Mouse (Mus musculus) heart, embryonic 11.5 days (tissue): ENCODE results near the gene Nwd2. TPM values are rescaled to one million over a fixed set of nuclear protein-coding genes. Genes with fewer than 3 reads are reported as not detected.

Experiments used
- ATAC-seq: fragments of 200-750 bp; cut with Nextera tagmentation; replicated peaks from 2 replicates; pipeline ENCODE4 v1.8.0; 2017; ENCODE audit warnings: moderate library complexity; ENCODE audit not compliant: insufficient number of reproducible peaks, low FRiP score, low TSS enrichment
- H3K27ac ChIP-seq: fragments of 300-500 bp; sonication (generic); 2 replicates; pipeline ENCODE4 v1.5.1; 2014; ENCODE audit warnings: mild to moderate bottlenecking, low read depth, low read length
- H3K27me3 ChIP-seq: fragments of 300-500 bp; sonication (generic); 2 replicates; pipeline ENCODE4 v1.6.1; 2014; ENCODE audit warnings: mild to moderate bottlenecking, low read length, mixed read lengths; ENCODE audit not compliant: control insufficient read depth, insufficient read depth
- H3K36me3 ChIP-seq: fragments of 300-500 bp; sonication (generic); 2 replicates; pipeline ENCODE4 v1.6.1; 2014; ENCODE audit warnings: mild to moderate bottlenecking, low read length, moderate library complexity, mixed read lengths; ENCODE audit not compliant: control insufficient read depth, insufficient read depth
- H3K4me1 ChIP-seq: fragments of 300-500 bp; sonication (generic); 2 replicates; pipeline ENCODE4 v1.6.1; 2014; ENCODE audit warnings: low read length; ENCODE audit not compliant: control insufficient read depth, insufficient read depth
- H3K4me2 ChIP-seq: fragments of 300-500 bp; sonication (generic); 2 replicates; pipeline ENCODE4 v1.6.1; 2014; ENCODE audit warnings: mild to moderate bottlenecking, moderate library complexity
- H3K4me3 ChIP-seq: fragments of 300-500 bp; sonication (generic); 2 replicates; pipeline ENCODE4 v1.5.1; 2014; ENCODE audit warnings: low read depth, low read length
- H3K9ac ChIP-seq: fragments of 300-500 bp; sonication (generic); 2 replicates; pipeline ENCODE4 v1.6.1; 2014; ENCODE audit warnings: mild to moderate bottlenecking, low read depth, low read length, moderate library complexity
- H3K9me3 ChIP-seq: fragments of 300-500 bp; sonication (generic); replicated peaks from 2 replicates; pipeline ENCODE4 v1.6.1; 2016; ENCODE audit warnings: low read length; ENCODE audit not compliant: control insufficient read depth
- WGBS: fragments of 180-500 bp; shearing (Covaris S2); extraction: QIAGEN DNeasy Blood & Tissue Kit; methylation state at CpG from one replicate; pipeline ENCODE4 v1.1.7; 2014; ENCODE audit not compliant: insufficient replicate concordance; 5-methylcytosine and 5-hydroxymethylcytosine counted together
- polyA plus RNA-seq: library from polyadenylated mRNA; unstranded; fragments of >200 nt; fragmentation: Nextera tagmentation; extraction: Ambion mirVana; gene quantifications from 2 replicates; pipeline ENCODE4 v1.2.1, GENCODE M21; 2014

Gene Nwd2
- polyA plus RNA-seq, 1 experiment from 2014 or later: 0.06 TPM

DNA sequence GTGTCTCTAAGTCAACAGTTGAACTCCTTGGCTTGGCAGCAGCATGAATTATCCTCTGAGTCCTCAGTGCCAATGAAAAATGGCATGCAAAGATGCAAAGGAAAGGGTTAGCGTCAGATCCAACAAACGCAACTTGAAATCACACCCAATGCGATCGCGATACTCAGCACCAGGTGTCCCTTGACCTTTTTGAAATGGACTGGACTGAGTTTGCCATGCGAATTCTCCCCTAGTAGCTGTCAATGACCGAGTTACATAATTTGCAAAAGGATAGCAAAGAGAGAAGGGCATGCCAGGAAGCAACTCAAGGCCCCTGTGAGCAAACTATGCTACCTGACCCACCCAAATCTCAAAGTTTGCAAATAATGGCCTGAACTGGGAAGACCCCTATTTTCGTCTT, 198.2 kb downstream of the Nwd2 start:
- H3K4me1 ChIP-seq: no peaks in the 10 kb centered on the region
- no peak overlapping the region for H3K9ac ChIP-seq
- H3K4me3 ChIP-seq: no peak overlapping the region
- 90% methylated on average over 8 of the region's 8 CpGs for WGBS
- H3K27ac ChIP-seq: no peak overlapping the region
- H3K4me2 ChIP-seq: no peak overlapping the region
- ATAC-seq: no peak
- no peaks in the 10 kb centered on the region for H3K36me3 ChIP-seq
- no peaks in the 10 kb centered on the region for H3K9me3 ChIP-seq
- H3K27me3 ChIP-seq: no peaks in the 10 kb centered on the region

DNA sequence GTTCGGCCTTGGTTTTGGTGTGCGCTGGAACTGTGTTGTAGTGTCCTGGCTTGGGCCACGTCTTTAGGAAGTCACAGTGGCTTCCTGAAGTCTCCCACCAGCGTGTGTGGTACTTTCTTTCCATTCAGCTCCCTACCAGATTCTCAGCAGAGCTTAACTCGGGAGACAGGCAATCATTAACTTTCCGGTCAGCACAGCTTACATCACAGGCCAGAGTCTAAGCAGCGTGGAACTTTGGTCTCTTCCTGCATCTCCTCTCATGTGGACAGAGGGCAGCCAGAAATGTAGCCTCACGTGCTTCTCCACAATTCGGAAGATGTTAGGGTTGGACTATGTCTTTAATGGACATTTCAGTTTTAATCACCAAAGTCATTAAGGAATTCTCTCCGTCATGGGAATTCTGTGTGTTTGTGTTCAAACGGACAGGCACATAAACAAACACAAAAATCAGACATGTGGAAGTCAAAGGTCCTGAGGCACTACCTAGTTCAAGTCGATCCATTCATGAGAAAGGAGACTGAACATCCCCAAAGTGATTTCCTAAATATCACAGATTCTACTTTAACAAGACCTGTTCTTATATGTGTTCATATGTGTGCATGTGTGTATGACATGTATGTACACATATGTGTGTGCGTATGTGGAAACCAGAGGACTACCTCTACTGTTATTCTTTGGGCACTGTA, 198.8 kb downstream of the Nwd2 start:
- WGBS: 76% methylated on average over 13 of the region's 13 CpGs
- Histone ChIP-seq H3K9me3 (no peaks in the 10 kb centered on the region), H3K9ac (no peak overlapping the region), H3K36me3 (no peaks in the 10 kb centered on the region), H3K4me3 (no peak overlapping the region), H3K4me2 (no peak overlapping the region), H3K4me1 (no peaks in the 10 kb centered on the region), H3K27ac (no peak overlapping the region), H3K27me3 (no peaks in the 10 kb centered on the region)
- no peak for ATAC-seq

DNA sequence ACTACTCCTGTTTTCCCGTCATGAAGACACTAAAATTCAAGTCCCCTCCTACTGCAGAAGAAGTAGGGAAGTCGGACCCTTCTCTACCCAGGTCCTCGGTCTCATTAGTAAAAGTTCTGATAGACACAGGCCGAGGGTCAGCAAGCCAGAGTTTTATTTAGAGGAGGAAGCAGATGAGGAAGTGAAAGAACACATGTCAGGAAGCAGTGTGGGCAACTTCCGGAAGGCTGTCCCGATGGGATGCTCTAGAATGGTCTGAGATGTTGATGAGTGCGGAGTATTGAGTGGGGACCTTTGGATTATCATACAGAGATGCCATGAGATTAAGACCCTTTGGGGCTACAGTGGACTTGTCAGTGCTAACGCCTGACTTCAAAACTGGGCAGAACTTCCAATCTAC, 210.0 kb downstream of the Nwd2 start:
- 72% methylated on average over 8 of the region's 8 CpGs for WGBS
- no peak for ATAC-seq

More for the DNA sequence above, 210.0 kb downstream of the Nwd2 start:
- Histone ChIP-seq H3K27me3 (no peaks in the 10 kb centered on the region), H3K36me3 (no peaks in the 10 kb centered on the region), H3K4me1 (no peaks in the 10 kb centered on the region), H3K9ac (no peak overlapping the region), H3K4me3 (no peak overlapping the region), H3K27ac (no peak overlapping the region), H3K9me3 (no peaks in the 10 kb centered on the region), H3K4me2 (no peak overlapping the region)

Other genes starting within 250 kb of the Nwd2 start
- 0.99 and 1.0 TPM in 2 replicates for gene 0610040J01Rik, start 163.3 kb downstream of the Nwd2 start, polyA plus RNA-seq